Mouse (Mus musculus) stomach, postnatal 0 days (tissue): ENCODE results near the gene Card19. TPM values are rescaled to one million over a fixed set of nuclear protein-coding genes. Genes with fewer than 3 reads are reported as not detected.
A peak's percentile ranks its signal among the peaks of the same experiment; 100 is the strongest.

Experiments
- ATAC-seq: fragments of 200-750 bp; cut with Nextera tagmentation; 2 replicates; pipeline ENCODE4 v1.8.0; 2017; ENCODE audit not compliant: low FRiP score, low TSS enrichment
- DNase-seq: peaks from one replicate; pipeline ENCODE4 v3.0.0-alpha.2; 2016; ENCODE audit warnings: low spot score
- H3K27ac ChIP-seq: fragments of 300-500 bp; sonication (generic); replicated peaks from 2 replicates; pipeline ENCODE4 v1.5.1; 2014; ENCODE audit warnings: mild to moderate bottlenecking, control low read depth
- H3K27me3 ChIP-seq: fragments of 300-500 bp; sonication (generic); 2 replicates; pipeline ENCODE4 v1.6.1; 2014; ENCODE audit warnings: low read length; ENCODE audit not compliant: control insufficient read depth, insufficient read depth
- H3K36me3 ChIP-seq: fragments of 300-500 bp; sonication (generic); 2 replicates; pipeline ENCODE4 v1.6.1; 2014; ENCODE audit warnings: low read length, mixed read lengths; ENCODE audit not compliant: control insufficient read depth, insufficient read depth
- H3K4me1 ChIP-seq: fragments of 300-500 bp; sonication (generic); replicated peaks from 2 replicates; pipeline ENCODE4 v1.6.1; 2014; ENCODE audit warnings: antibody characterized with exemption; ENCODE audit not compliant: control insufficient read depth, insufficient read depth
- H3K4me2 ChIP-seq: fragments of 300-500 bp; sonication (generic); replicated peaks from 2 replicates; pipeline ENCODE4 v1.6.1; 2014; ENCODE audit warnings: low read depth, mild to moderate bottlenecking, control low read depth, moderate library complexity
- H3K4me3 ChIP-seq: fragments of 300-500 bp; sonication (generic); 2 replicates; pipeline ENCODE4 v1.5.1; 2014; ENCODE audit warnings: low read depth, low read length, control low read depth
- H3K9ac ChIP-seq: fragments of 300-500 bp; sonication (generic); 2 replicates; pipeline ENCODE4 v1.6.1; 2014; ENCODE audit warnings: mild to moderate bottlenecking, low read length, control low read depth, mixed read lengths
- H3K9me3 ChIP-seq: fragments of 300-500 bp; sonication (generic); 2 replicates; pipeline ENCODE4 v1.6.1; 2016; ENCODE audit warnings: low read length; ENCODE audit not compliant: control insufficient read depth
- CTCF ChIP-seq: IDR thresholded peaks from 2 replicates; pipeline ENCODE4 v1.5.1; 2016; ENCODE audit warnings: antibody characterized with exemption, low read depth, mild to moderate bottlenecking, moderate library complexity
- EP300 ChIP-seq: optimal IDR thresholded peaks from 2 replicates; pipeline ENCODE3; 2016; ENCODE audit warnings: antibody characterized with exemption
- WGBS: fragments of 180-500 bp; shearing (Covaris S2); extraction: QIAGEN DNeasy Blood & Tissue Kit; methylation state at CpG from one replicate; pipeline ENCODE4 v1.1.7; 2014; 5-methylcytosine and 5-hydroxymethylcytosine counted together
- polyA plus RNA-seq: library from polyadenylated mRNA; unstranded; fragments of >200 nt; fragmentation: Nextera tagmentation; extraction: Ambion mirVana; gene quantifications from 2 replicates; pipeline ENCODE4 v1.2.1, GENCODE M21; 2015

Gene Card19
- polyA plus RNA-seq, 1 experiment from 2014 or later, result 86.2 TPM

DNA sequence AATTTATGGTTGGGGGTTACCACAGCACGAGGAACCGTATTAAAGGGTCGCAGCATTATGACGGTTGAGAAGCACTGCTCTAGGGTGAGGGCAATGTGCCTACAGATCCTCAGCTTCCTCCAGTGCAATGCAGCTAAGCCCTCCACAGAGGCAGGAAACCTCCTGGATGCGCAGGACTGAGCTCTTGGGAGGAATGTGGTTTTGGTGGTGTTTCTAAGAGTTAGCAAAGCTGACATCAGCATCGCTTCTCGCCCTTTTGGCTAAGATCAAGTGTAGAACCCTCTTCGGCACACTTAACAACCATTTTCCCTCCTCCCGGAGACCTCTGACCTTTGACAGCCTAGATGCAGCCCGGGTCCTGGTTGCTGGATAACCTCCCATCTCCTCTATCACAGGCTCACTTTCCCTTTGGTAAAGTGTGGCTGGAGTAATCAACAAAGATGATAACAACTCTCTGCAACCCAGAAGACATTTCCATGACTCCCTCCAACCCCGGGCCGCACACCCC is 31.4 kb upstream of the Card19 start:
- Histone ChIP-seq H3K27me3 (no peaks in the 10 kb centered on the region; the same call in 1 of the 2 replicates), H3K27ac (no peak overlapping the region), H3K9me3 (no peaks in the 10 kb centered on the region), H3K4me2 (peak overlapping the region; percentile 76), H3K4me3 (peak overlapping the region; percentile 40), H3K36me3 (no peaks in the 10 kb centered on the region), H3K9ac (peak overlapping the region; percentile 43; the same call in 1 of the 2 replicates), H3K4me1 (0 out of 2 replicates have a peak, but pooled peaks cover 3% of the 10 kb centered on the region)
- 39% methylated on average over 12 of the region's 12 CpGs for WGBS
- TF ChIP-seq EP300 (no peak), CTCF (no peak)
- DNase-seq, result no peak
- ATAC-seq, result no peak

GRCm38 (mm10) chr13:49246626-49247025 is 30.8 kb upstream of the Card19 start:
- H3K27me3 ChIP-seq, result no peaks in the 10 kb centered on the region; the same call in 1 of the 2 replicates
- H3K36me3 ChIP-seq, result no peaks in the 10 kb centered on the region
- no peaks in the 10 kb centered on the region for H3K9me3 ChIP-seq
- no peak overlapping the region for H3K9ac ChIP-seq
- H3K4me3 ChIP-seq, result no peak overlapping the region
- no peak overlapping the region for H3K27ac ChIP-seq
- TF ChIP-seq EP300 (no peak), CTCF (no peak)
- ATAC-seq (no peak), DNase-seq (no peak)
- H3K4me2 ChIP-seq, result no peak overlapping the region
- H3K4me1 ChIP-seq, result 0 out of 2 replicates have a peak, but pooled peaks cover 3% of the 10 kb centered on the region
- WGBS, result 71% methylated on average over 2 of the region's 2 CpGs

DNA sequence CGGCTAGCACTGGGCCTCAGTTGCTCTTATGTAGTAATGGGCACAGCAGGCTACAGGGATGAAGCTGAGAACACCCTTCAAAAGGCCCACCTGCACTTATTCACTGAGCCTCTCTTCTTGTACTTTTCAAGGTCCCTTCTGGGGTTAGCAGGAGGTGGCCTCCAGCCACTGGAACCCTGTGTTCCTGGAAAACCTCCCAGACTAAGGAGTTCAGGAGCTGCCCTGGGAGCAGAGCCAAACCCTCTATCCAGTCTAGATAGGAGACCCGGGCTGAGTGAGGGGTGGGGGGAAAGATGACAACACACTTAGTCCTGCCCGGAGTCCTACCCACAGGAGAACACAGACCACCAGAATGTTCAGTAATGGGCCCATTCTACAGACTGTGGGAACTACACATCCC is 30.2 kb upstream of the Card19 start:
- ATAC-seq, result no peak
- H3K9me3 ChIP-seq, result no peaks in the 10 kb centered on the region
- no peak overlapping the region for H3K4me3 ChIP-seq
- no peak for DNase-seq
- H3K27me3 ChIP-seq, result no peaks in the 10 kb centered on the region; the same call in 1 of the 2 replicates
- H3K4me1 ChIP-seq, result 0 out of 2 replicates have a peak, but pooled peaks cover 3% of the 10 kb centered on the region
- H3K27ac ChIP-seq, result no peak overlapping the region
- H3K9ac ChIP-seq, result no peak overlapping the region
- TF ChIP-seq CTCF (no peak), EP300 (no peak)
- 66% methylated on average over 3 of the region's 3 CpGs for WGBS
- no peaks in the 10 kb centered on the region for H3K36me3 ChIP-seq
- H3K4me2 ChIP-seq, result no peak overlapping the region

DNA sequence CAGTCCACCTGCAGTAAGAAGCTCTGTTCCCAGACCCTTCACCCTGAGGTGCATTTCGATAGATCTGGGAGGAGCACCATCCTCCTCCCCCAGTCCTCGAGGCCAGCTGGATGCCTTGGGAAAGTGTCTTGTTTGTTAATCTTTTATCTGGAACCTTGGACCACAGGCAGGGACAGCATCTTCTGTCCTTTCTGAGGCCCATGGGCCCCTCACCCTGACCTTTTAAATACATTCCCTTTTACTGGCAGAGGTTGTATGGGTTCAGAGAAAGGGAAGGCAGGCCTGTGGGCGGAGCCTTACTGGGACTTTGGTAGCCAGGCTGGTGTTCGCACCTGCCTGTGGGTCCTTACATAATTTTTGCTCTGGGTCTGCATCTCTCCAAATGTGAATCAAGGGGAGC is 29.4 kb upstream of the Card19 start:
- ATAC-seq (no peak), DNase-seq (no peak)
- Histone ChIP-seq H3K4me3 (no peak overlapping the region), H3K9ac (no peak overlapping the region), H3K27ac (no peak overlapping the region), H3K27me3 (no peaks in the 10 kb centered on the region; the same call in 1 of the 2 replicates), H3K4me2 (no peak overlapping the region), H3K9me3 (no peaks in the 10 kb centered on the region), H3K36me3 (no peaks in the 10 kb centered on the region), H3K4me1 (0 out of 2 replicates have a peak, but pooled peaks cover 3% of the 10 kb centered on the region)
- 61% methylated on average over 4 of the region's 4 CpGs for WGBS
- TF ChIP-seq CTCF (no peak), EP300 (no peak)

- no peak overlapping the region for H3K4me3 ChIP-seq
- H3K4me1 ChIP-seq, result 0 out of 2 replicates have a peak, but pooled peaks cover 3% of the 10 kb centered on the region
- no peaks in the 10 kb centered on the region for H3K9me3 ChIP-seq
- H3K4me2 ChIP-seq, result no peak overlapping the region
- TF ChIP-seq EP300 (no peak), CTCF (no peak)
- no peak overlapping the region for H3K9ac ChIP-seq
- no peaks in the 10 kb centered on the region for H3K36me3 ChIP-seq
- H3K27me3 ChIP-seq, result no peaks in the 10 kb centered on the region; the same call in 1 of the 2 replicates
- ATAC-seq (no peak), DNase-seq (no peak)
- WGBS, result 83% methylated on average over 2 of the region's 2 CpGs
- no peak overlapping the region for H3K27ac ChIP-seq
Observed at GRCm38 (mm10) chr13:49243492-49243891, 27.7 kb upstream of the Card19 start.

GRCm38 (mm10) chr13:49242321-49243065 is 26.7 kb upstream of the Card19 start:
- no peaks in the 10 kb centered on the region for H3K9me3 ChIP-seq
- 0 out of 2 replicates have a peak overlapping the region, but pooled peaks have one; percentile 1 for H3K27ac ChIP-seq
- DNase-seq (no peak), ATAC-seq (peak; percentile 5; the same call in 1 of the 2 replicates)
- no peak overlapping the region for H3K4me3 ChIP-seq
- no peak overlapping the region for H3K9ac ChIP-seq
- no peaks in the 10 kb centered on the region for H3K4me1 ChIP-seq
- no peak overlapping the region for H3K4me2 ChIP-seq
- no peaks in the 10 kb centered on the region; the same call in 1 of the 2 replicates for H3K27me3 ChIP-seq
- H3K36me3 ChIP-seq, result no peaks in the 10 kb centered on the region
- TF ChIP-seq EP300, result no peak
- TF ChIP-seq CTCF, result no peak
- WGBS, result 51% methylated on average over 9 of the region's 9 CpGs
